Mouse (Mus musculus) monocyte, adult 5-6 weeks (primary cell): ENCODE data around the gene Asgr1. TPM values are rescaled to one million over a fixed set of nuclear protein-coding genes. Genes with fewer than 3 reads are reported as not detected.

Experiments used
- ATAC-seq: fragments of 153-309, 156-312 bp; replicated peaks from 2 replicates; pipeline ENCODE4 v1.8.0; 2017; ENCODE audit warnings: mild to moderate bottlenecking; ENCODE audit not compliant: low TSS enrichment, insufficient number of reproducible peaks, severe bottlenecking, poor library complexity, low FRiP score
- total RNA-seq: library from RNA; stranded (forward); fragments of 200-1000, 200-491, 200-594 nt; gene quantifications from 3 replicates; pipeline ENCODE4 v1.2.3, GENCODE M21; 2017

Gene Asgr1
- total RNA-seq, 1 experiment from 2014 or later: not detected

DNA sequence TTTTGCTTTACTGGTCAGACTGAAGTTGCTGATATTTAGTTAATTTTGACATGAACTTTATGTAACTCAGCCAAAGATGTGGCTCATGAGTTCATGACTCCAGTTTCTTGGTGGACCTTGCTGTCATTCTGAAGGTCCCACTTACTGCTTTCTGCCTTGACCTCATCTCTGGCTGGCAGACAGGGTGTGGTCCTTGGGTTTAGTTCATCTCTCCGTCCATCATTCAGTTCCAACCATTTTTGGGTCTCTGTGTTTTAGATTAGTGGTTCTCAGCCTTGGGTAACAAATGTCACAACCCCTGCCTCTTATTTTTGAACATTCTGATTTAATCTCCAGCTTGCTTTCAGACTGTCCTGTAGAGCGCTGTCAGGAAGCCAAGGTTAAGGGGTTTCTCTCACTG is 45.9 kb downstream of the Asgr1 start:
- ATAC-seq: no peak

DNA sequence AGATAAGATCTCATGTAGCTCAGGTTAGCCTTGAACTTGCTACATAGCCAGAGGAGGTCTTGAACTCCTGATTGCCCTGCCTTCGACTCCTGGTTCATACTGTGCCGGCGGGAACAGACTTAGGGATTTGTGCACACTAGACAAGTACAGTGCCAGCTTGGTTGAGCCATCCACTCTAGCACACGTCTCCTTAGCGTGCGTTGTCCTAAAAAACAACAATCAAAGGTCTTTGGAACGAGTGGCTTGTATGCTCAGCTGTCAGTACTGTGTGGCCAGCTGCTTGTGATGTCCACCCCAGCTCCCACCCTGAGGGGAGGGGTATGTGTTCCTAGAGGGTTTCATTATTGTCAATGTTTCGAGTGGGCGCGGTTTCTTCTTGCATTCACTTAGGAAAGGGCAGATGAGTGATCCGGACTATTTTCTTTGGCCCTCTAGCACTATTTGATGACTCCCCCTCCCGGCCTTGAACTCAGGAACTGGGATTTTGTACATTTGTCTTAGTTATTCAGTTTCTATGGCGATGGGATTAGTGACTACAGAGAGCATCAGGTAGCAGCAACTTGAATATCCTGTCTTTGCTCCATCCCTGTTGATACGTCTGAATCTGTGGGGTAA is 49.9 kb downstream of the Asgr1 start:
- ATAC-seq: no peak

GRCm38 (mm10) chr11:70107085-70107484 is 53.2 kb downstream of the Asgr1 start:
- no peak for ATAC-seq

Other genes starting within 250 kb of the Asgr1 start
- gene Tmem102, start 248.5 kb upstream of the Asgr1 start, total RNA-seq: not detected in 3 replicates
- not detected in 3 replicates for gene Gm39566, start 238.8 kb upstream of the Asgr1 start, total RNA-seq
- 0.29 TPM in 1 of 3 replicates, not detected in the others for gene Spem2, start 235.6 kb upstream of the Asgr1 start, total RNA-seq
- gene Spem1, start 231.9 kb upstream of the Asgr1 start, total RNA-seq: not detected in 3 replicates
- 0.10 to 0.29 TPM (median 0.11 TPM) in 3 replicates for gene Nlgn2, start 216.3 kb upstream of the Asgr1 start, total RNA-seq
- 35.3 to 85.7 TPM (median 75.7 TPM) in 3 replicates for gene Tmem256, start 215.6 kb upstream of the Asgr1 start, total RNA-seq
- gene Plscr3, start 207.7 kb upstream of the Asgr1 start, total RNA-seq: 0.53 to 3.8 TPM (median 2.8 TPM) in 3 replicates
- not detected in 3 replicates for gene Tnk1, start 195.4 kb upstream of the Asgr1 start, total RNA-seq
- gene Tmem95, start 176.1 kb upstream of the Asgr1 start, total RNA-seq: not detected in 3 replicates
- gene Kctd11, start 172.7 kb upstream of the Asgr1 start, total RNA-seq: 1.6 to 9.9 TPM (median 2.5 TPM) in 3 replicates
- 83.6 to 201 TPM (median 84.0 TPM) in 3 replicates for gene Acap1, start 158.5 kb upstream of the Asgr1 start, total RNA-seq
- 0.87 TPM in 1 of 3 replicates, not detected in the others for gene 2810408A11Rik, start 153.1 kb upstream of the Asgr1 start, total RNA-seq
- gene Neurl4, start 153.0 kb upstream of the Asgr1 start, total RNA-seq: 16.1 to 57.8 TPM (median 24.6 TPM) in 3 replicates
- gene Gps2, start 140.2 kb upstream of the Asgr1 start, total RNA-seq: 85.4 to 110 TPM (median 101 TPM) in 3 replicates
- 255 to 299 TPM (median 276 TPM) in 3 replicates for gene Eif5a, start 132.1 kb upstream of the Asgr1 start, total RNA-seq
- not detected in 3 replicates for gene Ybx2, start 118.3 kb upstream of the Asgr1 start, total RNA-seq
- not detected in 3 replicates for gene Slc2a4, start 105.9 kb upstream of the Asgr1 start, total RNA-seq
- not detected in 3 replicates for gene Cldn7, start 89.3 kb upstream of the Asgr1 start, total RNA-seq
- 19.4 to 30.8 TPM (median 23.6 TPM) in 3 replicates for gene Ctdnep1, start 72.9 kb upstream of the Asgr1 start, total RNA-seq
- 29.0 to 43.7 TPM (median 33.9 TPM) in 3 replicates for gene Elp5, start 71.6 kb upstream of the Asgr1 start, total RNA-seq
- 244 to 340 TPM (median 296 TPM) in 3 replicates for gene Gabarap, start 62.9 kb upstream of the Asgr1 start, total RNA-seq
- 48.7 to 74.0 TPM (median 57.5 TPM) in 3 replicates for gene Phf23, start 58.3 kb upstream of the Asgr1 start, total RNA-seq
- gene Dvl2, start 53.5 kb upstream of the Asgr1 start, total RNA-seq: 18.6 to 27.1 TPM (median 19.1 TPM) in 3 replicates
- gene Acadvl, start 38.7 kb upstream of the Asgr1 start, total RNA-seq: 46.9 to 64.6 TPM (median 55.3 TPM) in 3 replicates
- gene Dlg4, start 37.1 kb upstream of the Asgr1 start, total RNA-seq: 3.5 to 20.2 TPM (median 6.5 TPM) in 3 replicates
- gene Asgr2, start 38.6 kb downstream of the Asgr1 start, total RNA-seq: 2.8 TPM in 1 of 3 replicates, not detected in the others
- 0.38 to 0.39 TPM in 2 of 3 replicates, not detected in the other for gene Mgl2, start 76.2 kb downstream of the Asgr1 start, total RNA-seq
- 5.3 to 21.7 TPM (median 15.6 TPM) in 3 replicates for gene Clec10a, start 102.1 kb downstream of the Asgr1 start, total RNA-seq
- gene Slc16a11, start 158.7 kb downstream of the Asgr1 start, total RNA-seq: not detected in 3 replicates
- 1.9 to 11.0 TPM (median 3.1 TPM) in 3 replicates for gene Slc16a13, start 167.0 kb downstream of the Asgr1 start, total RNA-seq
- gene Bcl6b, start 175.7 kb downstream of the Asgr1 start, total RNA-seq: not detected in 3 replicates
- gene 0610010K14Rik, start 183.8 kb downstream of the Asgr1 start, total RNA-seq: 8.1 to 28.1 TPM (median 18.3 TPM) in 3 replicates
- 3.3 to 5.8 TPM in 2 of 3 replicates, not detected in the other for gene Gm21988, start 185.7 kb downstream of the Asgr1 start, total RNA-seq
- 17.5 to 31.1 TPM (median 23.2 TPM) in 3 replicates for gene Rnasek, start 185.8 kb downstream of the Asgr1 start, total RNA-seq
- 0.85 to 26.1 TPM (median 1.6 TPM) in 3 replicates for gene Alox12, start 201.3 kb downstream of the Asgr1 start, total RNA-seq